Mouse (Mus musculus) liver, postnatal 0 days (tissue): Measurements from ENCODE around the gene Mfsd1.

Experiments
- CTCF ChIP-seq: sonication (generic); IDR thresholded peaks from 2 replicates; pipeline ENCODE4 v1.5.1; 2016; ENCODE audit warnings: antibody characterized with exemption, low read depth
- EP300 ChIP-seq: IDR thresholded peaks from 2 replicates; pipeline ENCODE4 v1.6.1; 2016; ENCODE audit warnings: antibody characterized with exemption, low read depth, mild to moderate bottlenecking

DNA sequence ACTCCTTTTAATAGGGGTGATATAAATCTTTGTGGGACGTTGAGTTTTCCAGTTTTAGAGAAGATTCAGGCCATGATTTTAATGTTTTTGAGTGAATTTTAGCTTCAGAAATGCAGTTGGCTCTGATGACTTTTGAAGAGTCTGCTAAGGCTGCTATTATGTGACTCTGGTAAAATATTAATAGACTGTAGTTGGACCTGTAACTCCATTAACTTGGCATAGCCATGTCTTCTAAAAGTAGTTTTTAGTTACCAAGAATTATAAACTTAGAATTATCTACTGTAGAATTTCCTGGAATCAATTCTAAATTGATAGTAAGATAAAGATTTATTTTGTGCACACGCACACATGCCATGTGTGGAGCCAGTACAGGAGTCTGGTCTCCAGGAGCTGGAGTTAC is 4.0 kb downstream of the Mfsd1 start:
- no peak for TF ChIP-seq CTCF
- TF ChIP-seq EP300: no peak
